Mouse (Mus musculus): ENCODE data around the gene Edn1.

- TF ChIP-seq CTCF (IDR thresholded peaks at IDR 0.05) (no peak), POLR2A (IDR thresholded peaks at IDR 0.05; ENCODE audit: insufficient read depth, low read depth, low read length) (no peak)
Observed at GRCm38 (mm10) chr13:42304139-42304538, 2.9 kb downstream of the Edn1 start.

Data from heart, adult 2 months (tissue).